Mouse (Mus musculus): ENCODE results near the gene Dusp23. TPM values are rescaled to one million over a fixed set of nuclear protein-coding genes. Genes with fewer than 3 reads are reported as not detected.

The Dusp23 gene
- polyA plus RNA-seq, 1 experiment = 30.2 TPM

Other genes with a start within 250 kb of the Dusp23 start
- 14.2 and 18.2 TPM in 2 replicates for gene Slamf9, start 157.6 kb downstream of the Dusp23 start, polyA plus RNA-seq (2012; rRNA removed)
- gene Igsf9, start 151.2 kb downstream of the Dusp23 start, polyA plus RNA-seq (2012; rRNA removed) = 17.5 and 19.5 TPM in 2 replicates
- 240 and 287 TPM in 2 replicates for gene Tagln2, start 132.9 kb downstream of the Dusp23 start, polyA plus RNA-seq (2012; rRNA removed)
- gene Cfap45, start 112.2 kb downstream of the Dusp23 start, polyA plus RNA-seq (2012; rRNA removed) = 2.6 and 5.3 TPM in 2 replicates
- gene Vsig8, start 77.0 kb downstream of the Dusp23 start, polyA plus RNA-seq (2012; rRNA removed) = 0.79 and 0.92 TPM in 2 replicates
- 2.4 and 3.1 TPM in 2 replicates for gene Slamf8, start 42.4 kb downstream of the Dusp23 start, polyA plus RNA-seq (2012; rRNA removed)
- gene Fcrl6, start 30.4 kb downstream of the Dusp23 start, polyA plus RNA-seq (2012; rRNA removed) = 0.05 TPM in 1 of 2 replicates, not detected in the other
- gene Crp, start 65.1 kb upstream of the Dusp23 start, polyA plus RNA-seq (2012; rRNA removed) = 0.28 and 0.81 TPM in 2 replicates

All from gonadal fat pad, adult 2 months (tissue).